Mouse (Mus musculus): ENCODE measurements around the gene Clgn.

DNA sequence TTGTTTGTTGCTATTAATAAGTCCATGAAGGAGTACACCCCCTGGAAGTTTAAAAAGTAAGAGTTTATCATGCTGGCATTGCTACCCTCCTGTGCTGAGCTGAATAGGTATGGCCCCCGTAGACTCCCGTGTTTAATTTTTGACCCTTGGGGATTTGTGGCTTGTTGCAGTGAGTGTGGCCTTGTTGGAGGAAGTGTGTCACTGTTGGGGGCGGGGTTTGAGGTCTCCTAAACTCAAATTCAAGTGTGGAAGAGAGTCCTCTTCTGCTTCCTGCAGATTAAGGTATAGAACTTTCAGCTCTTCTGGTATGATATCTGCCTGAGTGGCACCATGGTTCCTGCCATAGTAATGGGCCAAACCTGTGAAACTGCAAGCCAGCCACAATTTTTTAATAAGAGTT, 69.9 kb downstream of the Clgn start:
- no peak for TF ChIP-seq E2F4 (IDR thresholded peaks at IDR 0.05; ENCODE audit: insufficient replicate concordance, low read depth, low read length)
- TF ChIP-seq CTCF (conservative IDR thresholded peaks at IDR 0.05 in 1 of 2, IDR thresholded peaks at IDR 0.05 in 1 of 2; ENCODE audit: low read depth in 2 of 2, low read length in 2 of 2) = no peak
- TF ChIP-seq JUND (conservative IDR thresholded peaks at IDR 0.05; ENCODE audit: low read depth, low read length) = no peak
- no peak for TF ChIP-seq POLR2A (IDR thresholded peaks at IDR 0.05; ENCODE audit: low read depth, low read length)
- TF ChIP-seq TBP (conservative IDR thresholded peaks at IDR 0.05; ENCODE audit: low read depth, low read length) = no peak
- TF ChIP-seq KAT2A (IDR thresholded peaks at IDR 0.05; ENCODE audit: insufficient replicate concordance, low read length) = no peak
- no peak for TF ChIP-seq MAZ (IDR thresholded peaks at IDR 0.05; ENCODE audit: low read depth, low read length)
- TF ChIP-seq NRF1 (IDR thresholded peaks at IDR 0.05; ENCODE audit: low read depth, low read length) = no peak
- TF ChIP-seq IRF4 (IDR thresholded peaks at IDR 0.05; ENCODE audit: low read depth, low read length) = no peak

All from CH12.LX (cell line).